Mouse (Mus musculus): ENCODE measurements around the gene Gna11. TPM values are rescaled to one million over a fixed set of nuclear protein-coding genes. Genes with fewer than 3 reads are reported as not detected.
A peak's percentile ranks its signal among the peaks of the same experiment; 100 is the strongest.

Gene Gna11
- polyA plus RNA-seq, 1 experiment from 2014 or later = 28.3 TPM

DNA sequence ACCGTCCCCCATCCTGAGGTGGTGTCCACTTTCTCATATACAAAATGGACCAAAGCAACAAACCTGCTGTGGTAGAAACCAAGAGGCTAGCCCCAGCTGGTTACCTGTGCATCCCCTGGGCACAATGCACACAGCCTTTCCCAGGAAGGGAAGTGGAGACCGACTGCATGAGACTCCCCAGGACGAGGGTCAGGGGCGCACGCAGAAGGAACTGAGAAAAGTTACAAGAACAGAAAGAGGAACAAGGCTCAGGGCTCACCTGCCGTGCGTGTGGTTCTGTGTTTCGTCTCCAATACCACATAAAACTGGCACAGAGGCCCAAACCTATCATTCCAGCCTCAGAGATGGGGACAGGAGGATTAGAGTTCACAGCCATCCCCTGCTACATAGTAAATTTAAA lies 27.8 kb downstream of the Gna11 start:
- no peak overlapping the region for H3K4me3 ChIP-seq
- H3K27ac ChIP-seq = peak overlapping the region; percentile 9; the same call in 1 of the 2 replicates
- 0 out of 2 replicates have a peak, but pooled peaks cover 2% of the 10 kb centered on the region for H3K27me3 ChIP-seq (replicated peaks)
- peaks cover 43% of the 10 kb centered on the region for H3K4me1 ChIP-seq
- no peak for ATAC-seq
- no peak overlapping the region for H3K9ac ChIP-seq
- H3K9me3 ChIP-seq (replicated peaks) = 0 out of 2 replicates have a peak, but pooled peaks cover 5% of the 10 kb centered on the region
- H3K36me3 ChIP-seq = peaks cover 14% of the 10 kb centered on the region
- WGBS (ENCODE audit: insufficient replicate concordance) = 65% methylated on average over 8 of the region's 8 CpGs
- no peak overlapping the region for H3K4me2 ChIP-seq

DNA sequence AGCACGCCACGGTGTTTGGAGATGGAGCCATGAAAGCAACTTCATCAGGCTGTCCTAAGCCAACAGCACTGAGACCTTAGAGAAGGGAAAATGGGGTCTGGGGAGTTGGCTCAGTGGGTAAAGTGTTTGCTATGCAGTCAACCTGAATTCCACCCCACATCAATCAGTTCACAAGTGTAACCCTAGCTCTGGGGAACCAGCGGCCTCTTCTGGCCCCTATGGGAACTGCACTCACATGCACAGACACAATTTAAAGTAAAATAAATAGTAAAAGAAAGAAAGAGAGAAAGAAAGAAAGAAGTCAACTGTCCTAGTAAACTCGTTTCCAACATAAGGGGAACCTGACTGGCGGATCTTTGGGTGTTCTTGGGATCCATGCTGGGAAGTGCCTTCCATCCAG lies 31.2 kb downstream of the Gna11 start:
- H3K27me3 ChIP-seq (replicated peaks) = 0 out of 2 replicates have a peak, but pooled peaks cover 9% of the 10 kb centered on the region
- no peak overlapping the region for H3K4me2 ChIP-seq
- peaks cover 24% of the 10 kb centered on the region for H3K36me3 ChIP-seq
- H3K4me3 ChIP-seq = no peak overlapping the region
- ATAC-seq = no peak
- 0 out of 2 replicates have a peak, but pooled peaks cover 5% of the 10 kb centered on the region for H3K9me3 ChIP-seq (replicated peaks)
- H3K27ac ChIP-seq = no peak overlapping the region
- no peak overlapping the region for H3K9ac ChIP-seq
- 77% methylated on average over 5 of the region's 5 CpGs for WGBS (ENCODE audit: insufficient replicate concordance)
- H3K4me1 ChIP-seq = peaks cover 24% of the 10 kb centered on the region

DNA sequence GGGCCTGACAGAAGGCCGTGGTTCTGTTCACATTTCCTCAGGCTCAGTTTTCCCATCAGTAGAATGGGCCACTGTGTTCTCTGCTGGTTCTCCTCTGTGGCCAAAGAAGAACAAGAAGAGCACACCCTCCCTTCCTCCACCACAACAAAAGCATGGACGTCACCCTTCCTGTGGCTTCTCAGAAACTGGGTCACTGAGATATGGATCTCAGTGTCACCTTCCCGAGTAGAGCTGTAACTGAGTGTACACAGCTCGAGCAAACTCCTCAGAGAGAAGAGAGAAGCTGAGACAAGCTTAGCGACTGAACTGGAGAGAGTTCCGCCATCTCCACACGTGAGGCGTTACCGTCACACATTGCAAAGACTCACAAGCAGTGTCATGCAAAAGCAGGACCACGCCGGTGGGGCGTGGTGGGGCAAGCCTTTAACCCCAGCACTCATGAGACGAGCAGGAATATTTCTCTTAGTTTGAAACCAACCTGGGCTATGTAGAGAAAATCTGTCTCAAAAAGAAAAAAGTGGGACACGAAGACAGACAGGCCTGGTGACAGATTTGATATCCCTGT lies 34.7 kb downstream of the Gna11 start:
- Histone ChIP-seq H3K4me2 (no peak overlapping the region), H3K27ac (no peak overlapping the region), H3K4me1 (peaks cover 17% of the 10 kb centered on the region), H3K36me3 (peaks cover 32% of the 10 kb centered on the region), H3K9me3 (replicated peaks) (0 out of 2 replicates have a peak, but pooled peaks cover 5% of the 10 kb centered on the region), H3K4me3 (no peak overlapping the region), H3K9ac (no peak overlapping the region), H3K27me3 (replicated peaks) (0 out of 2 replicates have a peak, but pooled peaks cover 9% of the 10 kb centered on the region)
- 67% methylated on average over 14 of the region's 14 CpGs for WGBS (ENCODE audit: insufficient replicate concordance)
- no peak for ATAC-seq

DNA sequence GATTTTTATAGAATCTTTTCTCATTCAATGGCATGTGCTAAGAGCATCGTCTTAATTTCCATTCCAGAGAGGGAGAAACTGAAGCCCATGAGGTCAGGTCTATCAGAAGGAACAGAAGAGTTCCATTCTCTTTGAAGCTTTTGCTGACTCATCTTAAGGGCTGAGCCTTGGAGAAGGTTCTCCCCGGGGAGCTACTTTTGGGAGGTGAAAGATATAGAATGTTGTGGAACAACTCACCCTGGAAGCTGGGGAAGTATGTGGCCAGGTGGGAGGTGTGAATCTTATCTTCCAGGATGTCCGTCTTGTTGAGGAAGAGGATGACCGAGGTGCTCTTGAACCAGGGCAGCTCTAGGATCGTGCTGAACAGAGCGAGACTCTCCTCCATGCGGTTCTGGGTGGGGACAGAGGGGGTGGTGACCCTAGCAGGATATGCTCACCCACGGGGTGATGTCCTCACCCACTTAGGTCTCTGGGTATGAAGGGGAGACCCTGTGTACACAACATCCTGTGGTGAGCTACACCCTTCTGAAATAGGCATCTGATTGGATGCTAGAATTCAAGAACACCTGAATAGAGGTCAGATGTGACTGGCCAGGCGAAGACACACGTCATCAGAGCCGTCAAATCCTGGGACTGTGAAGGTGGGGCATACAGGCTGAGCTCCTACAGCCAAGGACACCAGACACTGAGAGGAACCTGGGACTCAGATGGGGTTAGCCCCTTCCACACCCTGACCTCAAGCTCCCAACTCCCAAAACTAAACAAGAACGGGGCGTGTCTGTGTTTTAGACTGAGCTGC lies 37.1 kb downstream of the Gna11 start:
- ATAC-seq = no peak

DNA sequence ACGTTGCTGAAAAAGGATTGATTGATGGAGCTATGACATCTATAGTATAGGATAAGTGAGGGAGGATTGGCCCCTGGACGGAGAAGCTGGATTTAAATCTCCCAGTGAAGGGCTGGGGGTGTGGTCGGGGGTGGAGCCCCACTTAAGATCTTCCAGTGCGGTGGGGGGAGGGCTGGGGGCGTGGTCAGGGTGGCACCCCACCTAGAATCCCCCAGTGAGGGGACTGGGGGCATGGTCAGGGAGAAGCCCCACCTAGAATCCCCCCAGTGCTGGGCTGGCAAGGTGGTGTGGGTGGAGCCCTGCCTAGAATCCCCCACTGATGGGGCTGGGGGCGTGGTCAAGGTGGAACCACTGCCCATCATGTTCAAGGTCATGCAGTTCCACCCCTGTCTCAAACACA lies 37.9 kb downstream of the Gna11 start:
- ATAC-seq = no peak
- H3K36me3 ChIP-seq = peaks cover 17% of the 10 kb centered on the region
- H3K4me1 ChIP-seq = peaks cover 26% of the 10 kb centered on the region
- H3K4me3 ChIP-seq = no peak overlapping the region
- H3K9me3 ChIP-seq (replicated peaks) = no peaks in the 10 kb centered on the region
- H3K4me2 ChIP-seq = no peak overlapping the region
- peaks cover 16% of the 10 kb centered on the region; the same call in 1 of the 2 replicates for H3K27me3 ChIP-seq (replicated peaks)
- H3K27ac ChIP-seq = no peak overlapping the region
- H3K9ac ChIP-seq = no peak overlapping the region
- 39% methylated on average over 6 of the region's 6 CpGs for WGBS (ENCODE audit: insufficient replicate concordance)

More for the DNA sequence above, 37.1 kb downstream of the Gna11 start:
- Histone ChIP-seq H3K4me3 (no peak overlapping the region), H3K27ac (no peak overlapping the region), H3K4me2 (no peak overlapping the region), H3K9ac (no peak overlapping the region), H3K36me3 (peaks cover 20% of the 10 kb centered on the region), H3K27me3 (replicated peaks) (peaks cover 19% of the 10 kb centered on the region; the same call in 1 of the 2 replicates), H3K9me3 (replicated peaks) (no peaks in the 10 kb centered on the region), H3K4me1 (peaks cover 19% of the 10 kb centered on the region)
- 58% methylated on average over 13 of the region's 13 CpGs for WGBS (ENCODE audit: insufficient replicate concordance)

DNA sequence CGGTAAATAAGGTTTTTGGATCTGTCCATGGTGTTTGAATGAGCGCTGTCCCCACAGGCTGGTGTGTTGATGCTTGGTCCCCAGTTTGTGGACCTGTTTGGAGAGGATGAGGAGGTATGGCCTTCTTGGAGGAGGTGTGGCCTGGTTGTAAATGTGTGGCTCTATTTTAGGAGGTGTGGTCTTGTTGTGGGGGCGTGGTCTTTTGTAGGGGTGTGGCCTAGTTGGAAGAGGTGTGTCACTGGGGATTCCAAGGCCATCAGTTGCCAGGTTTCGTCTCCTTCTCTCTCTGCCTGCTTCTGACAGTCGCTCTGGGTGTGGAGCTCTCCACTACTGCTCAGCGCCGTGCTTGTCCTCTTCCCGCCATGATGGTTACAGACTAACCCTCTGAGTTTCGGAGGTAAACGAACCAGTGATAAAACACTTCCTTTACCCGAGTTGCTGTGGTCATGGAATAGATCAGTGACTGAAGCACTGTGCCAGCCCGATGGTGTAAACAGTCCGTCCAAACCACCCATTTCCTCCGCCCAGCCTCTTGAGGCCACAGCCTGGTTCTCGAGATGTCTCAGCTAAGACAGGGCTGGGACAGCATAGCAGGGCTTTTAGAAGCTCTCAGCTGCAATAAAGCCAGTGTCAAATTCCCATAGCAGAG lies 39.9 kb downstream of the Gna11 start:
- WGBS (ENCODE audit: insufficient replicate concordance) = 71% methylated on average over 15 of the region's 15 CpGs

DNA sequence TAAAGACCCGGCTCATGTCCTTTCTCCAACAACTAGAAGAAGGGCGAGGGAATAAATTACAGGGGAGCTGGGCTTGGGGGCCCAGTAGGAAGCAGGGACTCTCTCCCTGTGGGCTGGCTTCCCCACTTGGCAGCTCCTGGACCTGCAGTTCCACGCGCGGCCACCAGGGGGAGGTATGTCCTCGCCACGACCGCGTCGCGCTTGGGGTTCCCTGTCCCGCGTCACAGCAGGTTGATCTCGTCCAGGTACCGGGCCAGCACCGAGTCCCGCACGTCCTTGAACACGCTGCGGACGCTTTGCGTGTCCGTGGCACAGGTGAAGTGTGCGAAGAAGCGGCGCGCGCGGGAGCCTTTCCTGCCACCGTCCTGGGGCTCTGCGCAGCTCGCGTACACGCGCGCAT lies 42.3 kb downstream of the Gna11 start:
- 0 out of 2 replicates have a peak, but pooled peaks cover 5% of the 10 kb centered on the region for H3K36me3 ChIP-seq
- no peak overlapping the region for H3K27ac ChIP-seq
- H3K9ac ChIP-seq = peak overlapping the region; percentile 27; the same call in 1 of the 2 replicates
- H3K4me1 ChIP-seq = peaks cover 45% of the 10 kb centered on the region
- no peaks in the 10 kb centered on the region for H3K9me3 ChIP-seq (replicated peaks)
- H3K4me3 ChIP-seq = peak overlapping the region; percentile 42
- ATAC-seq = peak; percentile 33; the same call in 1 of the 2 replicates
- peaks cover 11% of the 10 kb centered on the region; the same call in 1 of the 2 replicates for H3K27me3 ChIP-seq (replicated peaks)
- WGBS (ENCODE audit: insufficient replicate concordance) = 12% methylated on average over 36 of the region's 36 CpGs
- peak overlapping the region; percentile 74 for H3K4me2 ChIP-seq

More for the DNA sequence above, 39.9 kb downstream of the Gna11 start:
- no peak for ATAC-seq
- Histone ChIP-seq H3K27me3 (replicated peaks) (peaks cover 11% of the 10 kb centered on the region; the same call in 1 of the 2 replicates), H3K36me3 (peaks cover 12% of the 10 kb centered on the region), H3K4me3 (no peak overlapping the region), H3K9me3 (replicated peaks) (no peaks in the 10 kb centered on the region), H3K9ac (no peak overlapping the region), H3K4me2 (no peak overlapping the region), H3K4me1 (peaks cover 31% of the 10 kb centered on the region), H3K27ac (no peak overlapping the region)

DNA sequence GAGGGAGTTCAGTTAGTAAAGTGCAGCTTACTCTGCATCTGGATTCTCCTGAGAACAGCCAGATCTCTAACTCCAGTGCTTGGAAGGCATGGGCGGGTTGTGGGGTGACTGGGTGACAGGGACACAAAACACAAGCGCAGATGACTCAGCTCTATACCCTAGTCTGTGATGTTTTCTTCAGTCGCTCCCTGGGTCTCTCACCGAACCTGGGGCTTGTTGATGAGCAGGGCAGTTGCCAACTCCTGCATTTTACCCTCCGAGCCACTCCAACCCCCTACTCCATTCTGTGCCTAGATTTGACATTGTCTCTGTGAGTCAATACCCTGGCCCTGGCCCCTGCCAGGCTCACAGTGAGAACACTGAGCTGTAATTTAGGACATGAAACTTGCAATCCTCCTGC lies 43.1 kb downstream of the Gna11 start:
- no peak overlapping the region for H3K27ac ChIP-seq
- 0 out of 2 replicates have a peak, but pooled peaks cover 5% of the 10 kb centered on the region for H3K36me3 ChIP-seq
- H3K4me1 ChIP-seq = peaks cover 46% of the 10 kb centered on the region
- ATAC-seq = no peak
- H3K9ac ChIP-seq = no peak overlapping the region
- H3K4me2 ChIP-seq = no peak overlapping the region
- WGBS (ENCODE audit: insufficient replicate concordance) = 68% methylated on average over 5 of the region's 5 CpGs
- H3K9me3 ChIP-seq (replicated peaks) = no peaks in the 10 kb centered on the region
- no peak overlapping the region for H3K4me3 ChIP-seq
- peaks cover 11% of the 10 kb centered on the region; the same call in 1 of the 2 replicates for H3K27me3 ChIP-seq (replicated peaks)

DNA sequence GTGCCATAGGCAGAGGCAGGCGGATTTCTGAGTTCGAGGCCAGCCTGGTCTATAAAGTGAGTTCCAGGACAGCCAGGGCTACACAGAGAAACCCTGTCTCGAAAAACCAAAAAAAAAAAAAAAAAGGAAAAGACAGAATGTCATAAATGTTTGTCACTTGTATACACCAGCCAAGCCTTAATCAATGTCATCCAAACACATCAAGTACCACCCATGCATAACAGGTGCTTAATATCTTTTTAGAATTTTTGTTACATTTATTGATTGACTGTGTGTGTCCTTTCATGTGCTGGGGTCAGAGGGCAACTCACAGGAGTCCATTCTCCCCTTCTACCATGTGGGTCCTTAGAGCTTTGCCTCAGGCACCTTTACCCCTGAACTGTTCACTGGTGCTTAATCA lies 45.0 kb downstream of the Gna11 start, which contains the start of gene S1pr4:
TSS of gene S1pr4 (minus strand) at position 101 of the 400 bp plus-strand sequence.
- peaks cover 11% of the 10 kb centered on the region; the same call in 1 of the 2 replicates for H3K27me3 ChIP-seq (replicated peaks)
- no peak for ATAC-seq
- H3K36me3 ChIP-seq = no peaks in the 10 kb centered on the region
- peaks cover 54% of the 10 kb centered on the region for H3K4me1 ChIP-seq
- no peaks in the 10 kb centered on the region for H3K9me3 ChIP-seq (replicated peaks)
- H3K4me2 ChIP-seq = peak within 1 kb of the TSS; percentile 96
- H3K4me3 ChIP-seq = peak within 1 kb of the TSS; percentile 73
- 62% methylated on average over 3 of the region's 3 CpGs for WGBS (ENCODE audit: insufficient replicate concordance)
- H3K27ac ChIP-seq = peak within 1 kb of the TSS; percentile 74
- H3K9ac ChIP-seq = peak within 1 kb of the TSS; percentile 64

DNA sequence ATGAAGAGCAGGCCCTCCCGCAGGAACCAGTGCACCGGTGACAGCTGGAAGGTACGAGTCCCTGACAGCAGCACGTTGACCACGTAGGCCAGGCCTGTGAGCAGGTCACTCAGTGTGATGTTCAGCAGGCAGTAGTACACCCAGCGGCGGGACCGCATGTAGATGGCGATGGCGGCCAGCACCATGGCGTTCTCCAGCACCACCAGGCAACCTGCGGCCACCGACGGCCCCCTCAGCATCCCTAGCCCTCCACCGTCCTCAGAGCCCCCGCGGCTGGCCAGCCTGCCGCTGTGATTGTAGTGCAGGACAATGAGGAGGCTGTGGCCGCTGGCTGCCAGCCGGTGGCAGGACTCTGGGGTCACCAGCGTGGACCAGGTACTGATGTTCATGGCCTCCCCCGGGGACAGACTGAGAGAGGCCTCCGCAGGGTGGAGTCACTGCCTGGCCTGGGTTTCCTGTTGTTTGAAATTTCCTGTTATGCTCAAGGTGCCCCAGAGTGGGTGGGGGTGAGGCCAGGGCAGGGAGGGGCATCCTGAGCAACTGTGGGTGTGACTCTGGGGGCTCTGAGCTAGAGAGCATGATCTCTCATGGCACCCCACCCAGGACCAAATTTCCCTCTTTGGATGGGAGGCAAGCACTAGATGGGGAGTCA lies 45.6 kb downstream of the Gna11 start:
- Histone ChIP-seq H3K4me1 (peaks cover 61% of the 10 kb centered on the region), H3K27me3 (replicated peaks) (peaks cover 11% of the 10 kb centered on the region; the same call in 1 of the 2 replicates), H3K9ac (peak overlapping the region; percentile 64), H3K4me3 (peak overlapping the region; percentile 73), H3K27ac (peak overlapping the region; percentile 74), H3K36me3 (peaks cover 4% of the 10 kb centered on the region), H3K4me2 (peak overlapping the region; percentile 96), H3K9me3 (replicated peaks) (no peaks in the 10 kb centered on the region)
- no peak for ATAC-seq
- WGBS (ENCODE audit: insufficient replicate concordance) = 44% methylated on average over 23 of the region's 23 CpGs

All from liver, embryonic 12.5 days (tissue).